Mouse (Mus musculus) limb, embryonic 11.5 days (tissue): ENCODE measurements at regions not wholly inside any gene's neighbourhood (a gene's known extent, or its start where the extent isn't known, plus 50 kb on each side); places are given as distances from the start of the nearest gene placed in this dataset.

Source experiments
- ATAC-seq: fragments of 200-750 bp; cut with Nextera tagmentation; 2 replicates; pipeline ENCODE4 v1.8.0; 2017; ENCODE audit warnings: low read depth; ENCODE audit not compliant: insufficient number of reproducible peaks, low FRiP score, low TSS enrichment
- DNase-seq: peaks from one replicate; pipeline ENCODE4 v3.0.0-alpha.2; 2015; ENCODE audit warnings: low spot score
- H3K27ac ChIP-seq: fragments of 300-500 bp; sonication (generic); replicated peaks from 2 replicates; pipeline ENCODE4 v1.5.1; 2014; ENCODE audit warnings: low read depth, mild to moderate bottlenecking, low read length
- H3K27me3 ChIP-seq: fragments of 300-500 bp; sonication (generic); 2 replicates; pipeline ENCODE4 v1.6.1; 2014; ENCODE audit warnings: mild to moderate bottlenecking, low read length, mixed read lengths; ENCODE audit not compliant: control insufficient read depth, insufficient read depth
- H3K36me3 ChIP-seq: fragments of 300-500 bp; sonication (generic); 2 replicates; pipeline ENCODE4 v1.6.1; 2014; ENCODE audit warnings: mild to moderate bottlenecking, low read length, moderate library complexity, mixed read lengths; ENCODE audit not compliant: control insufficient read depth, insufficient read depth
- H3K4me1 ChIP-seq: fragments of 300-500 bp; sonication (generic); 2 replicates; pipeline ENCODE4 v1.6.1; 2014; ENCODE audit warnings: low read length, mixed read lengths; ENCODE audit not compliant: control insufficient read depth, insufficient read depth
- H3K4me2 ChIP-seq: fragments of 300-500 bp; sonication (generic); 2 replicates; pipeline ENCODE4 v1.6.1; 2014; ENCODE audit warnings: low read depth, mild to moderate bottlenecking, moderate library complexity; ENCODE audit not compliant: severe bottlenecking
- H3K4me3 ChIP-seq: fragments of 300-500 bp; sonication (generic); 2 replicates; pipeline ENCODE4 v1.5.1; 2014; ENCODE audit warnings: low read depth, low read length
- H3K9ac ChIP-seq: fragments of 300-500 bp; sonication (generic); 2 replicates; pipeline ENCODE4 v1.6.1; 2014; ENCODE audit warnings: mild to moderate bottlenecking, low read length
- H3K9me3 ChIP-seq: fragments of 300-500 bp; sonication (generic); 2 replicates; pipeline ENCODE4 v1.6.1; 2016; ENCODE audit warnings: low read length; ENCODE audit not compliant: control insufficient read depth
- WGBS: fragments of 180-500 bp; shearing (Covaris S2); extraction: QIAGEN DNeasy Blood & Tissue Kit; methylation state at CpG from one replicate; pipeline ENCODE4 v1.1.7; 2014; 5-methylcytosine and 5-hydroxymethylcytosine counted together

DNA sequence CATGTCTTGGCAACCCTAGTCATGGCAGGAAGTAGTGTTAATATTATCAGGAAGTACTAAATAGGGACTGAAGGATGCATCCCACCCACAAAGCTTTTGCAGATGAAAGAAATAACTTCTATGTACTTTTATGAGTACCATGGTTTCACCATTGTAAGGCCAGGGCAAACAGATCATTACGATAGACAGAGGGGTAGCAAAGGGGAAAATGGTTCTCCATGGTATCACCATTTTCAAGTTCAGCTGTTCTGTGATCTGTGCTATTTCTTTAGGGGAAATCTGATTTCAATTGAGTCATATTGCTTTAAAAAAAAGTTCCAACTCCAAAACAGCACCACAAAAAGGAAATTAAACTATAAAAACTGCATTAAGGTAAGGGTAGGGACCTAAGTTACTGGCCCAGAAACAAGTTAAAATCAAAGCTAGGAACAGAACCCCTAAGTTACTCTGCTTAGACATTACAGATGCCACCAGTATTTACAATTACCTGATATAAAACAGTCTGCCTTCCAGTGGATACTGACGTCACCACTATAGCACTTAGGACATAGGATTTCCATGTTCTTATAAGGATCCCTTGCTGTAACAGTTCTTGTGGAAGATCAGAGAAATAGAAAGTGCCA is 610.4 kb downstream of the Bcl11a start:
- H3K4me2 ChIP-seq = no peak overlapping the region
- peaks cover 18% of the 10 kb centered on the region; the same call in 1 of the 2 replicates for H3K4me1 ChIP-seq
- no peak overlapping the region for H3K4me3 ChIP-seq
- WGBS = 60% methylated on average over 2 of the region's 2 CpGs
- H3K27ac ChIP-seq = no peak overlapping the region
- H3K36me3 ChIP-seq = no peaks in the 10 kb centered on the region
- H3K9ac ChIP-seq = no peak overlapping the region
- H3K27me3 ChIP-seq = no peaks in the 10 kb centered on the region
- H3K9me3 ChIP-seq = no peaks in the 10 kb centered on the region
- DNase-seq (no peak), ATAC-seq (no peak)

- WGBS = 46% methylated on average over 7 of the region's 7 CpGs
- DNase-seq = peak; percentile 82
- no peaks in the 10 kb centered on the region for H3K9me3 ChIP-seq
These were observed 612.0 kb downstream of the Bcl11a start for GRCm38 (mm10) chr11:24689807-24690333.

GRCm38 (mm10) chr11:24693926-24694325 is 616.1 kb downstream of the Bcl11a start:
- H3K4me1 ChIP-seq = peaks cover 16% of the 10 kb centered on the region
- no peak overlapping the region for H3K9ac ChIP-seq
- no peak overlapping the region for H3K27ac ChIP-seq
- no peak for DNase-seq
- no peaks in the 10 kb centered on the region for H3K9me3 ChIP-seq
- no peaks in the 10 kb centered on the region for H3K27me3 ChIP-seq
- ATAC-seq = no peak
- no peaks in the 10 kb centered on the region for H3K36me3 ChIP-seq
- H3K4me2 ChIP-seq = no peak overlapping the region
- no peak overlapping the region for H3K4me3 ChIP-seq
- 93% methylated on average over 6 of the region's 6 CpGs for WGBS

More at GRCm38 (mm10) chr11:24689807-24690333, 612.0 kb downstream of the Bcl11a start:
- Histone ChIP-seq H3K36me3 (no peaks in the 10 kb centered on the region), H3K27ac (peak overlapping the region; percentile 22; the same call in 1 of the 2 replicates), H3K4me1 (peaks cover 18% of the 10 kb centered on the region; the same call in 1 of the 2 replicates), H3K4me2 (no peak overlapping the region), H3K27me3 (no peaks in the 10 kb centered on the region), H3K9ac (no peak overlapping the region), H3K4me3 (no peak overlapping the region)
- 0 out of 2 replicates have a peak, but pooled peaks have one; percentile 31 for ATAC-seq

GRCm38 (mm10) chr11:24695010-24695720 is 617.3 kb downstream of the Bcl11a start:
- Histone ChIP-seq H3K4me2 (no peak overlapping the region), H3K9me3 (no peaks in the 10 kb centered on the region), H3K27me3 (no peaks in the 10 kb centered on the region), H3K27ac (0 out of 2 replicates have a peak overlapping the region, but pooled peaks have one; percentile 15), H3K9ac (no peak overlapping the region), H3K36me3 (no peaks in the 10 kb centered on the region), H3K4me3 (no peak overlapping the region), H3K4me1 (peaks cover 20% of the 10 kb centered on the region)
- no peak for ATAC-seq
- 34% methylated on average over 5 of the region's 5 CpGs for whole genome bisulfite sequencing
- DNase-seq = no peak

DNA sequence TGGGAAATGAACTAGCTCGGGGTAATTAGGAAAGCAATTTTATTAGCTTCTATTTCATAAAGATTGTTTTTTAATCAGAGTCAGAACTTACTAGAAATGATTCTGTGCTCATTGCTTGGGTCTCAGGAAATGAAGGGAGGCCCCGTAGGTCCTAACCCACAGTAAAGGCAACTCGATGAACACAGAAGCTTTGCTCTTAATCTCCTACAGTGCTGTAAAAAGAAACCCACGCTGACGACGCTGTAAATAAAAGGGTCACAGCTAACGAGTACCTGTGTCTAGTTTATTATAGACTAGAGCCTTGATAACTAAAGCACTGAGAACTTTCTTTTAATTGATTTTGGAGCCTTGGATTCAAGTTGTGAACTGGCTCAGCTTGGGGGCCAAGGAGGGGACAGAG is 618.7 kb downstream of the Bcl11a start:
- no peaks in the 10 kb centered on the region for H3K36me3 ChIP-seq
- no peak overlapping the region for H3K4me2 ChIP-seq
- 8% methylated on average over 7 of the region's 7 CpGs for WGBS
- ATAC-seq (peak; percentile 65; the same call in 1 of the 2 replicates), DNase-seq (no peak)
- H3K27me3 ChIP-seq = no peaks in the 10 kb centered on the region
- no peak overlapping the region for H3K4me3 ChIP-seq
- H3K9ac ChIP-seq = no peak overlapping the region
- peaks cover 20% of the 10 kb centered on the region for H3K4me1 ChIP-seq
- H3K9me3 ChIP-seq = no peaks in the 10 kb centered on the region
- no peak overlapping the region for H3K27ac ChIP-seq

DNA sequence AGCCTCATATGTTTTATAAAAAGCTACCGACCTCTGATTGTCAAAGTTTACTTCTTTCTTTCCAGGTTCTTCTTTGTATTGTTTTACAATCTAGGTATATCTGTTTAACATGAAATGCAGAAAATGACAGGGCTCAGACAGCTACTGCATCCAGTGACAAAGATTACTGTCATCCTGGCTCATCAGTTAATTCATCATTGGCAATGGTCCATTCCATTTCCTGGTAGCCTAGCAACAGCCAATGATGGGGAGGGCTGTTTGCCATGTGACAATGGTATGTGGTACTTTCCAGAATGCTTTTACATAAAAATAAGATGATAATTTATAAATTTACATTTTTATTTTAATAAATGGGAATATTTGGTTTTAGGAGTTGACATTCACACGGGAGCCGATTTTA is 630.9 kb downstream of the Bcl11a start:
- no peaks in the 10 kb centered on the region for H3K27me3 ChIP-seq
- no peak overlapping the region for H3K27ac ChIP-seq
- DNase-seq (no peak), ATAC-seq (no peak)
- H3K4me1 ChIP-seq = no peaks in the 10 kb centered on the region
- no peak overlapping the region for H3K4me2 ChIP-seq
- no peaks in the 10 kb centered on the region for H3K9me3 ChIP-seq
- H3K36me3 ChIP-seq = no peaks in the 10 kb centered on the region
- no peak overlapping the region for H3K4me3 ChIP-seq
- no peak overlapping the region for H3K9ac ChIP-seq
- 91% methylated on average over 3 of the region's 3 CpGs for WGBS

DNA sequence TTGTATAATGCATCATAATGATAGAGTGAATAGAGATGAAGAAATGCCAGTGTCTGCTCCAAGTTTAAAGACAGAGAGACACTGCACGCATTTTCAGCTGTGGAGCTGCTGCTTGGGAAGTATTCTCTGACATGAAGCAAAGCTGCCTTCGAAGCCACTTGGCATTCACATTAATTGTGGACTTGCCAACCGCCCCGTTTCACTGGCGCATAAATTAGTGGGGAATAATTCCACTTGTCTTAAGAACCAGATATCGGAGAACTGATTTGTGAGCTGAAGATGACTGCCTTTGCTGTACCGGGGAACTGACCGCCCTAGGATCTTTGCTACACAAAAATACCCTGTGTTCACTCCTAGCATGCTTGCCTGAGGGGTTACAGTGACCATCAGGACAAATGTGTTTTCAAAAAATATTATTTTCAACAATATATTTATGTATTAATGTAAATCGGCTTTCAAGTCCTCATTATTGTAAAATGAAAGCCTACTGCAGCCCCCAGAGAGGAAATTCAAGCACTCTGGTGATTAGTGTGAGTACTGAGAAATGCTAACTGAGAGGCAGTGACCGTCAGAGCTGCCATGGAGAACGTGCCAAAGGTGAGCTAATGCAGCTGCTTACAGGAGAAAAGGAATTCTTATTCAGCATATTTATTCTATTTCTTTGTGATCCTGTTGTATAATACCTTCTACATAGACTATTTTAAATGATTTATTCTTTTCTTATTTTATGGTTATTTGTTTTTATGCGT is 638.9 kb downstream of the Bcl11a start:
- Histone ChIP-seq H3K4me1 (no peaks in the 10 kb centered on the region), H3K4me3 (no peak overlapping the region), H3K27ac (no peak overlapping the region), H3K36me3 (no peaks in the 10 kb centered on the region), H3K4me2 (no peak overlapping the region), H3K9me3 (no peaks in the 10 kb centered on the region), H3K27me3 (no peaks in the 10 kb centered on the region), H3K9ac (no peak overlapping the region)
- ATAC-seq = no peak
- no peak for DNase-seq
- 81% methylated on average over 12 of the region's 12 CpGs for WGBS

- H3K4me2 ChIP-seq = no peak overlapping the region
- ATAC-seq (no peak), DNase-seq (no peak)
- no peaks in the 10 kb centered on the region for H3K4me1 ChIP-seq
- no peaks in the 10 kb centered on the region for H3K27me3 ChIP-seq
- H3K36me3 ChIP-seq = no peaks in the 10 kb centered on the region
- H3K9ac ChIP-seq = no peak overlapping the region
- H3K4me3 ChIP-seq = no peak overlapping the region
- H3K9me3 ChIP-seq = no peaks in the 10 kb centered on the region
- WGBS = 88% methylated on average over 5 of the region's 5 CpGs
- H3K27ac ChIP-seq = no peak overlapping the region
These were observed 646.5 kb downstream of the Bcl11a start for GRCm38 (mm10) chr11:24724259-24724937.
